Mouse (Mus musculus) MEL (cell line): ENCODE results near the gene Mgl2. TPM values are rescaled to one million over a fixed set of nuclear protein-coding genes. Genes with fewer than 3 reads are reported as not detected.
"Not testable (repeated sequence)": the region's sequence is repeated elsewhere in the genome, so short reads cannot be mapped to it uniquely, and the experiment has no call there.

Experiments
- DNase-seq: peaks from one replicate; pipeline ENCODE4 v3.0.0; 2011; ENCODE audit warnings: low read depth, low spot score
- H3K27ac ChIP-seq: 2 replicates; pipeline ENCODE4 v1.5.1; 2012; ENCODE audit warnings: low read depth, mild to moderate bottlenecking, control low read depth, low read length, moderate library complexity; ENCODE audit not compliant: control insufficient read depth
- H3K27me3 ChIP-seq, 2 experiments: fragments of 150-350 bp in 1 of 2; sonication (generic) in 1 of 2; 2 replicates each; pipeline ENCODE4 v1.6.1; 2012; ENCODE audit warnings: low read length in 2 of 2, mild to moderate bottlenecking in 2 of 2, improper control_type of control experiment in 1 of 2, moderate library complexity in 1 of 2; ENCODE audit not compliant: insufficient read depth in 2 of 2, control insufficient read depth in 1 of 2
- H3K36me3 ChIP-seq, 2 experiments: 2 replicates each; pipeline ENCODE4 v1.6.1; 2012 to 2014; ENCODE audit warnings: low read length in 2 of 2, improper control_type of control experiment in 1 of 2, inconsistent platforms in 1 of 2, mild to moderate bottlenecking in 1 of 2; ENCODE audit not compliant: insufficient read depth in 2 of 2, control insufficient read depth in 1 of 2
- H3K4me1 ChIP-seq, 2 experiments: fragments of 150-350 bp in 1 of 2; sonication (generic) in 1 of 2; 2 replicates each; pipeline ENCODE4 v1.6.1; 2012; ENCODE audit warnings: low read length in 2 of 2, improper control_type of control experiment in 1 of 2, mild to moderate bottlenecking in 1 of 2; ENCODE audit not compliant: insufficient read depth in 2 of 2, control insufficient read depth in 1 of 2
- H3K4me3 ChIP-seq, 2 experiments: fragments of 150-350 bp in 1 of 2; sonication (generic) in 1 of 2; 2 replicates each; pipeline ENCODE4 v1.5.1; 2012; ENCODE audit warnings: low read depth in 2 of 2, low read length in 2 of 2, mild to moderate bottlenecking in 2 of 2, moderate library complexity in 2 of 2, control low read depth in 1 of 2, improper control_type of control experiment in 1 of 2; ENCODE audit not compliant: control insufficient read depth in 1 of 2, insufficient read depth in 1 of 2
- H3K79me2 ChIP-seq: 2 replicates; pipeline ENCODE4 v1.6.1; 2012; ENCODE audit warnings: mild to moderate bottlenecking, low read length, moderate library complexity; ENCODE audit not compliant: control insufficient read depth, poor library complexity, insufficient read depth
- H3K9ac ChIP-seq: 2 replicates; pipeline ENCODE4 v1.6.1; 2012; ENCODE audit warnings: low read depth, mild to moderate bottlenecking, control low read depth, low read length, moderate library complexity; ENCODE audit not compliant: control insufficient read depth, poor library complexity, severe bottlenecking
- H3K9me3 ChIP-seq: fragments of 150-350 bp; sonication (generic); replicated peaks from 2 replicates; pipeline ENCODE4 v1.6.1; 2012; ENCODE audit warnings: mild to moderate bottlenecking, low read length, improper control_type of control experiment, moderate library complexity; ENCODE audit not compliant: insufficient read depth
- BHLHE40 ChIP-seq: IDR thresholded peaks from 2 replicates; pipeline ENCODE4 v1.6.1; 2012; ENCODE audit warnings: low read depth, mild to moderate bottlenecking, inconsistent platforms, low read length, improper control_type of control experiment, borderline replicate concordance
- GABPA ChIP-seq: IDR thresholded peaks from 2 replicates; pipeline ENCODE4 v1.6.1; 2012; ENCODE audit warnings: low read depth, mild to moderate bottlenecking, inconsistent platforms, low read length, improper control_type of control experiment, moderate library complexity
- MAX ChIP-seq: IDR thresholded peaks from 2 replicates; pipeline ENCODE4 v1.6.1; 2011; ENCODE audit warnings: low read length, improper control_type of control experiment
- MYC ChIP-seq: IDR thresholded peaks from 2 replicates; pipeline ENCODE4 v1.6.1; 2011; ENCODE audit warnings: low read depth, mild to moderate bottlenecking, low read length, improper control_type of control experiment, moderate library complexity
- RAD21 ChIP-seq: IDR thresholded peaks from 2 replicates; pipeline ENCODE4 v1.6.1; 2011; ENCODE audit warnings: mild to moderate bottlenecking, low read depth, low read length, improper control_type of control experiment
- TAL1 ChIP-seq: IDR thresholded peaks from 2 replicates; pipeline ENCODE4 v1.6.1; 2012; ENCODE audit warnings: mild to moderate bottlenecking, inconsistent platforms, low read length, moderate library complexity, mixed read lengths
- USF1 ChIP-seq: IDR thresholded peaks from 2 replicates; pipeline ENCODE4 v1.6.1; 2014; ENCODE audit warnings: low read depth, mild to moderate bottlenecking, inconsistent platforms, low read length, improper control_type of control experiment, moderate library complexity
- polyA plus RNA-seq, 2 experiments: library from polyadenylated mRNA; stranded (reverse) in 1 of 2; unstranded in 1 of 2; fragments of >175 nt in 1 of 2; fragments of >200 nt in 1 of 2; gene quantifications; 2 replicates each; pipeline versions ENCODE4 v1.2.1 to v1.2.4; 2012; ENCODE audit warnings: low replicate concordance in 2 of 2, low read depth in 1 of 2; ENCODE audit not compliant: insufficient read length in 2 of 2, insufficient read depth in 1 of 2, missing spikeins in 1 of 2
- total RNA-seq: library from RNA; depleted of rRNA; stranded (reverse); fragments of 300-350 nt; gene quantifications from 2 replicates; pipeline ENCODE4 v1.2.3, GENCODE M21; 2012

The Mgl2 gene
- total and polyA plus RNA-seq, 3 experiments, result 0.06 to 0.12 TPM; not detected in 1

DNA sequence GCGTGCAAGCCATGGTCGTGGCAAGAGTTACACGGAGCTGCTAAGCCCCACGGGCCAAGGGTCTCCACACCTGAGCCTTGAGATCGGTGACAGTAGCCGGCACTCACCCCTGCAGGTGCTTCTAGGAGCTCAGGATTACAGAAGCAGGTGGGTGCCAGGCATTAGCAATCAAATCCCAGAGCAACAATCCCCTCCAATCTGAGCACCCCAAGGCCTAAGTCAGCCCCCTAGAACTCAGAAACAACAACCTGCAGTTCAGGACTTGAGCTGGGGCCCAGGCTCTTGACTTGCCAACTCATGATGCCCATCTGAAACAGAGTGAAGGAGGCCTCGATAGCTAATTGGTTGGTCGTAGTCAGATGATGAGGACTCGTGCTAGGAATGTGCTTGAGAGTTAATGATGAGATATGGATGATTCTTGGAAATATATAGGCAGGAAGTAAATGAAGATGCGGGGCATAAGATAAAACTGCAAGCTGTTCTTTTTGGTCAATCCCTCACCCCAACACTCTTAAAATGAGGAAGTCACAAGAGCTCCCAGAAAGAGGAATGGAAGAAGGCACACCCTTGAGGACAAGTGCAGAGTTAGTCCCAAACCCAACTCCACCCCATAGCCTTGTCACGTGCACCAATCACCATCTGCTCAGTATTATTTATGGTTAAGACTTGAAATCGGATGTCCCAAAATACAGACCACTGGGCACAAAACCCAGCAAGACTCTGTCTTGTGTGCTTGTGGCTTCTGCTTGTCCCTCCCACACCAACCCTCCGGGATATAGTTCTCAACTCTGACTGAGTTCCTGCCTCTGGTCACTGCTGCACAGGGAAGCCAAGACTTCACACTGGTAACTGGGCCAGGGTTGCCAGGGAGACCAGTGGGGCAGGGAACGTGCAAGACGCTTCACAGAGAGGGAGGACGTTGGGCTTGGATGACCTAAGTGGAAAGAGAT, 36.1 kb downstream of the Mgl2 start (continued):
- TF ChIP-seq MYC, result peak; percentile 96
- peak; percentile 81 for TF ChIP-seq TAL1
- TF ChIP-seq USF1, result peak; percentile 90
- no peak for TF ChIP-seq GABPA

- peaks cover 0 to 15% of the 10 kb centered on the region in 2 experiments; a peak in 2 of 4 replicates for H3K36me3 ChIP-seq
Observed at GRCm38 (mm10) chr11:70168136-70168535, 38.0 kb downstream of the Mgl2 start.

GRCm38 (mm10) chr11:70169471-70169870, 39.3 kb downstream of the Mgl2 start:
- H3K9ac ChIP-seq, H3K79me2 ChIP-seq, DNase-seq, H3K9me3 ChIP-seq, H3K27ac ChIP-seq, H3K4me3 ChIP-seq, H3K27me3 ChIP-seq: not testable (repeated sequence)
- H3K4me1 ChIP-seq, result peaks cover 2 to 24% of the 10 kb centered on the region in 2 experiments; a peak in 3 of 4 replicates
- peaks cover 0 to 15% of the 10 kb centered on the region in 2 experiments; a peak in 2 of 4 replicates for H3K36me3 ChIP-seq

More at GRCm38 (mm10) chr11:70168136-70168535, 38.0 kb downstream of the Mgl2 start:
- Histone ChIP-seq H3K9me3 (no peaks in the 10 kb centered on the region), H3K27ac (no peak overlapping the region), H3K4me1 (peaks cover 2 to 24% of the 10 kb centered on the region in 2 experiments; a peak in 3 of 4 replicates), H3K79me2 (no peaks in the 10 kb centered on the region), H3K9ac (no peak overlapping the region), H3K4me3 (no peak overlapping the region), H3K27me3 (no peaks in the 10 kb centered on the region)
- DNase-seq, result no peak
- no peak for TF ChIP-seq MAX
- no peak for TF ChIP-seq BHLHE40

DNA sequence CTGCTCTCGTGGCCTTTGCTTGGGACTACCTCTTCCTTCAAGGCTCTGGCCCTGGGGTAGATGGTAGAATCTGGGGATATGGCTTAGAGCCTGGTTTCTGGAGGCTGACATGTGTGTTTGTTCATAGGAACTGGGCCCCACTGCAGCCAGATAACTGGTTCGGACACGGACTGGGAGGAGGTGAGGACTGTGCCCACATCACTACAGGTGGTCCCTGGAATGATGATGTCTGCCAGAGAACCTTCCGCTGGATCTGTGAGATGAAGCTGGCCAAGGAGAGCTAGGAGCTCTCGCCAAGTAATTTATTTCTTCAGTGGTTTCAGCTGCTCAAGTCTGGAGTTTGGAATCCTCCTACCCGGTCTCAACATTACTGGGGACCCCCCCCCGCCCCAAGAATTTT, 40.2 kb downstream of the Mgl2 start:
- Histone ChIP-seq H3K4me1 (peaks cover 2 to 23% of the 10 kb centered on the region in 2 experiments; a peak in 3 of 4 replicates), H3K9ac (no peak overlapping the region), H3K27me3 (no peaks in the 10 kb centered on the region), H3K79me2 (no peaks in the 10 kb centered on the region), H3K9me3 (no peaks in the 10 kb centered on the region), H3K36me3 (peaks cover 0 to 15% of the 10 kb centered on the region in 2 experiments; a peak in 2 of 4 replicates), H3K4me3 (no peak overlapping the region), H3K27ac (no peak overlapping the region)
- TF ChIP-seq RAD21, result no peak
- DNase-seq, result no peak
